Comparison of ENCODE assay signal across 16 mouse cellular contexts in genomic region chr4:46339584-46339983, GRCm38 (mm10). TPM values are rescaled to one million over a fixed set of nuclear protein-coding genes. Genes with fewer than 3 reads are reported as not detected.
A peak's percentile ranks its signal among the peaks of the same experiment; 100 is the strongest.
DNase-seq lines count a peak whose midpoint lies in the region; ATAC-seq lines count a peak whose summit lies in the region.
"Had no signal": no experiment of that assay in that cellular context is flagged by ENCODE, and none has a peak within 500 bp of the region (broad histone marks: within the 10 kb centered on the region; RNA-seq: fewer than 3 reads in every experiment).

No protein-coding gene starts in this region.

- no peak overlapping the region for H3K27ac ChIP-seq in embryonic facial prominence, embryonic 11.5 days (replicated peaks; ENCODE audit: low read depth, low read length)
- H3K27ac ChIP-seq: hindbrain, embryonic 12.5 days had no signal

- H3K36me3 ChIP-seq in embryonic facial prominence, embryonic 11.5 days (replicated peaks; ENCODE audit: control insufficient read depth, insufficient read depth, low read depth, low read length) = no peaks in the 10 kb centered on the region
- H3K36me3 ChIP-seq: hindbrain, embryonic 12.5 days had no signal

- H3K9ac ChIP-seq in embryonic facial prominence, embryonic 11.5 days (replicated peaks; ENCODE audit: low read length) = no peak overlapping the region
- H3K9ac ChIP-seq: hindbrain, embryonic 12.5 days had no signal

- no peak overlapping the region for H3K4me2 ChIP-seq in embryonic facial prominence, embryonic 11.5 days (ENCODE audit: low read depth, low read length)
- H3K4me2 ChIP-seq: hindbrain, embryonic 12.5 days had no signal

- H3K4me1 ChIP-seq in embryonic facial prominence, embryonic 11.5 days (ENCODE audit: control insufficient read depth, insufficient read depth, low read length) = peaks cover 1% of the 10 kb centered on the region; the same call in 1 of the 2 replicates

- peaks cover 71% of the 10 kb centered on the region for H3K27me3 ChIP-seq in embryonic facial prominence, embryonic 11.5 days (ENCODE audit: control insufficient read depth, insufficient read depth, low read length)

- no peaks in the 10 kb centered on the region for H3K9me3 ChIP-seq in embryonic facial prominence, embryonic 11.5 days (replicated peaks; ENCODE audit: control insufficient read depth, low read length)
- H3K9me3 ChIP-seq: hindbrain, embryonic 12.5 days had no signal

- no peak overlapping the region for H3K4me3 ChIP-seq in embryonic facial prominence, embryonic 11.5 days (ENCODE audit: low read depth, low read length)
- H3K4me3 ChIP-seq: erythroblast, embryonic 14.5 days; hindbrain, embryonic 12.5 days had no signal

- WGBS in embryonic facial prominence, embryonic 11.5 days = under 1% methylated on average over 26 of the region's 26 CpGs

- peak; percentile 22 for DNase-seq in cerebellum, adult 9-11 months
- no peak for DNase-seq in cerebellum, postnatal 4 days (ENCODE audit: low spot score in 2 of 2)
- peak; percentile 21 for DNase-seq in kidney, postnatal 10 days
- DNase-seq in kidney, postnatal 14 days = no peak
- DNase-seq in adrenal gland, postnatal 10 days = peak; percentile 36
- DNase-seq in embryonic facial prominence, embryonic 11.5 days (ENCODE audit: low spot score) = peak; percentile 23
- DNase-seq in right cerebral cortex, postnatal 36 days (ENCODE audit: low spot score in 2 of 2) = no peak
- no peak for DNase-seq in urinary bladder, postnatal 36 days (ENCODE audit: low spot score in 2 of 2)
- DNase-seq: kidney, adult 11 months had no signal

- no peak for ATAC-seq in embryonic facial prominence, embryonic 11.5 days (replicated peaks; ENCODE audit: insufficient number of reproducible peaks, low FRiP score, low TSS enrichment, low read depth)
- ATAC-seq: lung, postnatal 0 days had no signal

RNA-seq across cellular contexts. Expression of gene Foxe1, which starts 3.8 kb away (rescaled TPM):
- not detected for total RNA-seq in adrenal gland, postnatal 10 days (2021)
- 1.4 and 1.5 TPM in 2 replicates for polyA plus RNA-seq in embryonic facial prominence, embryonic 11.5 days (2014; fragmentation: Nextera tagmentation; extraction: Ambion mirVana)
- total RNA-seq: gastrocnemius, adult 8-10 months; layer of hippocampus, postnatal 14 days; monocyte, adult 5-6 weeks had no signal
- polyA plus RNA-seq: erythroblast, embryonic 14.5 days; limb, embryonic 14.5 days; lung, postnatal 0 days had no signal

RNA-seq across cellular contexts. Expression of gene Trmo, which starts 49.7 kb away (rescaled TPM):
- 1 to 10 TPM; 5.5 to 7.3 TPM for total RNA-seq in adrenal gland, postnatal 10 days (2021)
- 11.8 and 12.3 TPM in 2 replicates for polyA plus RNA-seq in embryonic facial prominence, embryonic 11.5 days (2014; fragmentation: Nextera tagmentation; extraction: Ambion mirVana)

Comparison
In these comparisons a context has a peak if more than half of its experiments do, and no peak if none do; other contexts are left out.
1. DNase-seq: peak in cerebellum, adult 9-11 months (single experiment), kidney, postnatal 10 days (single experiment), adrenal gland, postnatal 10 days (single experiment) and embryonic facial prominence, embryonic 11.5 days (single experiment); none in cerebellum, postnatal 4 days (0 of 2), kidney, postnatal 14 days (single experiment), right cerebral cortex, postnatal 36 days (0 of 2) and urinary bladder, postnatal 36 days (0 of 2).